Mouse (Mus musculus): ENCODE data around the gene Csf2rb2. TPM values are rescaled to one million over a fixed set of nuclear protein-coding genes. Genes with fewer than 3 reads are reported as not detected.

The Csf2rb2 gene
- total and polyA plus RNA-seq, 2 experiments = 0.37 to 1.1 TPM

GRCm38 (mm10) chr15:78248410-78248809 lies 57.1 kb downstream of the Csf2rb2 start:
- Histone ChIP-seq H3K27ac (replicated peaks; ENCODE audit: insufficient read depth, low read depth, low read length) (no peak overlapping the region), H3K9ac (ENCODE audit: low read depth, low read length) (no peak overlapping the region), H3K4me3 (ENCODE audit: insufficient read depth, low read depth, low read length) (no peak overlapping the region), H3K36me3 (ENCODE audit: control insufficient read depth, insufficient read depth, low read length) (no peaks in the 10 kb centered on the region), H3K79me2 (ENCODE audit: control insufficient read depth, insufficient read depth, low read length) (no peaks in the 10 kb centered on the region), H3K4me1 (ENCODE audit: control insufficient read depth, insufficient read depth, low read length) (no peaks in the 10 kb centered on the region), H3K27me3 (ENCODE audit: control insufficient read depth, insufficient read depth, low read length) (no peaks in the 10 kb centered on the region)
- DNase-seq (ENCODE audit: extremely low read depth, low read depth, low spot score) = no peak
- WGBS = 51% methylated on average over 3 of the region's 3 CpGs
- TF ChIP-seq CTCF (IDR thresholded peaks at IDR 0.05; ENCODE audit: low read depth, low read length) = no peak
- no peak for TF ChIP-seq POLR2A (IDR thresholded peaks at IDR 0.05; ENCODE audit: extremely low read depth, insufficient read depth, low read length)

GRCm38 (mm10) chr15:78247659-78248058 lies 57.9 kb downstream of the Csf2rb2 start:
- H3K9ac ChIP-seq (ENCODE audit: low read depth, low read length) = no peak overlapping the region
- H3K27ac ChIP-seq (replicated peaks; ENCODE audit: insufficient read depth, low read depth, low read length) = no peak overlapping the region
- no peaks in the 10 kb centered on the region for H3K27me3 ChIP-seq (ENCODE audit: control insufficient read depth, insufficient read depth, low read length)
- H3K36me3 ChIP-seq (ENCODE audit: control insufficient read depth, insufficient read depth, low read length) = no peaks in the 10 kb centered on the region
- WGBS = 63% methylated on average over 2 of the region's 2 CpGs
- no peaks in the 10 kb centered on the region for H3K79me2 ChIP-seq (ENCODE audit: control insufficient read depth, insufficient read depth, low read length)
- no peak overlapping the region for H3K4me3 ChIP-seq (ENCODE audit: insufficient read depth, low read depth, low read length)
- H3K4me1 ChIP-seq (ENCODE audit: control insufficient read depth, insufficient read depth, low read length) = no peaks in the 10 kb centered on the region
- TF ChIP-seq POLR2A (IDR thresholded peaks at IDR 0.05; ENCODE audit: extremely low read depth, insufficient read depth, low read length) = no peak
- no peak for DNase-seq (ENCODE audit: extremely low read depth, low read depth, low spot score)

- Histone ChIP-seq H3K27me3 (ENCODE audit: control insufficient read depth, insufficient read depth, low read length) (no peaks in the 10 kb centered on the region), H3K9ac (ENCODE audit: low read depth, low read length) (no peak overlapping the region), H3K36me3 (ENCODE audit: control insufficient read depth, insufficient read depth, low read length) (no peaks in the 10 kb centered on the region), H3K79me2 (ENCODE audit: control insufficient read depth, insufficient read depth, low read length) (no peaks in the 10 kb centered on the region), H3K27ac (replicated peaks; ENCODE audit: insufficient read depth, low read depth, low read length) (no peak overlapping the region), H3K4me3 (ENCODE audit: insufficient read depth, low read depth, low read length) (peak overlapping the region; percentile 23; the same call in 1 of the 2 replicates), H3K4me1 (ENCODE audit: control insufficient read depth, insufficient read depth, low read length) (no peaks in the 10 kb centered on the region)
- peak; percentile 14 for DNase-seq (ENCODE audit: extremely low read depth, low read depth, low spot score)
- TF ChIP-seq POLR2A (IDR thresholded peaks at IDR 0.05; ENCODE audit: extremely low read depth, insufficient read depth, low read length) = no peak
- TF ChIP-seq CTCF (IDR thresholded peaks at IDR 0.05; ENCODE audit: low read depth, low read length) = no peak
- WGBS = 75% methylated on average over 18 of the region's 18 CpGs
Measured at GRCm38 (mm10) chr15:78246143-78247116, 59.1 kb downstream of the Csf2rb2 start.

DNA sequence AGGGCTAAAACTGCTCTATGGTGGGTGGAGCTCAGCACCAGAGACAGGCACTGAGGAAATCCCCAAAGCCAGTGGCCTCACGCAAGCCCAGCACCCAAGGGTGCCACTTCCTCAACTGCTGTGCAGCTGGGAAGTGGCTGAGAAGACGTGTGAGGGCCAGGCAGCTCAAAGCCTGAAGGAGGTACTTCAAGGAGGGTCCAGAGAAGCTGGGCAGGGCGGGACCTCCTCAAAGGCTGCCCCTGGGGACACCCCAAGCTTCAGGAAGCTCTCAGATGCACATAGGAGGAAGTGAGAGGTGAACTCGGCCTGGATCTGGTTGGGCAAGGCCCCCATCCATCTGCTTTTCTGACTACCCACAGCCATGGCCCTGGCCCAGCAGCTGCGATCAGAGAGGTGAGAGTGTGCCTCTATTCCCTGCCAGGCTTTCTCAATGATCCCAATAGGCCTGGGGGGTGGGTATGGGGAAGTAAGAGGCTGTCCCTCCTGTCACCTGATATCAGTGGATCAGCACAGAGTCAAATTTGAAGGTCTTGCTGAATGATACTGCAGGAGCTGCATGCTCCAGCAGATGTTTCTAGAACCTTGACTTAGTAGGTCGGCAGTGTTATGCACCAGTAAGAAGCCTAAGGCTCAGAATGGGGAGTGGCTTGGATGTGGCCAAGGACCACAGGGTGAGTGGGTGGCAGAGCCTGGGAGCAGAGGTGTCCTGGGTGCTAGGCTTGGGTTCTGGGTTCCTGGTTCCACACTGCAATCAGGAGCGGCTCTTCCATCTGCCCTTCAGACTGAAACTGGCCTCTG lies 60.6 kb downstream of the Csf2rb2 start, which contains the start of gene Ncf4:
Gene Ncf4 (plus strand): TSS at position 107 of the 798 bp plus-strand sequence.
- Histone ChIP-seq H3K79me2 (ENCODE audit: control insufficient read depth, insufficient read depth, low read length) (no peaks in the 10 kb centered on the region), H3K27ac (replicated peaks; ENCODE audit: insufficient read depth, low read depth, low read length) (peak within 1 kb of the TSS; percentile 34), H3K36me3 (ENCODE audit: control insufficient read depth, insufficient read depth, low read length) (no peaks in the 10 kb centered on the region), H3K4me1 (ENCODE audit: control insufficient read depth, insufficient read depth, low read length) (no peaks in the 10 kb centered on the region), H3K4me3 (ENCODE audit: insufficient read depth, low read depth, low read length) (peak within 1 kb of the TSS; percentile 39), H3K9ac (ENCODE audit: low read depth, low read length) (peak within 1 kb of the TSS; percentile 33), H3K27me3 (ENCODE audit: control insufficient read depth, insufficient read depth, low read length) (no peaks in the 10 kb centered on the region)
- peak; percentile 35 for DNase-seq (ENCODE audit: extremely low read depth, low read depth, low spot score)
- WGBS = 67% methylated on average over 7 of the region's 7 CpGs
- no peak for TF ChIP-seq POLR2A (IDR thresholded peaks at IDR 0.05; ENCODE audit: extremely low read depth, insufficient read depth, low read length)
- TF ChIP-seq CTCF (IDR thresholded peaks at IDR 0.05; ENCODE audit: low read depth, low read length) = no peak

- H3K27me3 ChIP-seq (ENCODE audit: control insufficient read depth, insufficient read depth, low read length) = no peaks in the 10 kb centered on the region
- WGBS = 70% methylated on average over 6 of the region's 6 CpGs
- no peak for TF ChIP-seq CTCF (IDR thresholded peaks at IDR 0.05; ENCODE audit: low read depth, low read length)
- TF ChIP-seq POLR2A (IDR thresholded peaks at IDR 0.05; ENCODE audit: extremely low read depth, insufficient read depth, low read length) = no peak
- H3K79me2 ChIP-seq (ENCODE audit: control insufficient read depth, insufficient read depth, low read length) = no peaks in the 10 kb centered on the region
- H3K4me1 ChIP-seq (ENCODE audit: control insufficient read depth, insufficient read depth, low read length) = no peaks in the 10 kb centered on the region
- H3K36me3 ChIP-seq (ENCODE audit: control insufficient read depth, insufficient read depth, low read length) = no peaks in the 10 kb centered on the region
- H3K4me3 ChIP-seq (ENCODE audit: insufficient read depth, low read depth, low read length) = no peak overlapping the region
- no peak overlapping the region for H3K9ac ChIP-seq (ENCODE audit: low read depth, low read length)
- DNase-seq (ENCODE audit: extremely low read depth, low read depth, low spot score) = no peak
- no peak overlapping the region for H3K27ac ChIP-seq (replicated peaks; ENCODE audit: insufficient read depth, low read depth, low read length)
Measured at GRCm38 (mm10) chr15:78243774-78244173, 61.7 kb downstream of the Csf2rb2 start.
